Mouse (Mus musculus) kidney, postnatal 0 days (tissue): ENCODE data around the gene Scamp5. TPM values are rescaled to one million over a fixed set of nuclear protein-coding genes. Genes with fewer than 3 reads are reported as not detected.
A peak's percentile ranks its signal among the peaks of the same experiment; 100 is the strongest.

Experiments used
- ATAC-seq: fragments of 200-750 bp; cut with Nextera tagmentation; replicated peaks from 2 replicates; pipeline ENCODE4 v1.8.0; 2017; ENCODE audit warnings: low read depth, moderate number of reproducible peaks, moderate TSS enrichment, moderate library complexity; ENCODE audit not compliant: low FRiP score
- DNase-seq: peaks from one replicate; pipeline ENCODE4 v3.0.0-alpha.2; 2016; ENCODE audit warnings: low spot score
- H3K27ac ChIP-seq: fragments of 300-500 bp; sonication (generic); 2 replicates; pipeline ENCODE4 v1.5.1; 2014; ENCODE audit warnings: mild to moderate bottlenecking
- H3K27me3 ChIP-seq: fragments of 300-500 bp; sonication (generic); 2 replicates; pipeline ENCODE4 v1.6.1; 2014; ENCODE audit warnings: low read length, mixed read lengths; ENCODE audit not compliant: insufficient read depth
- H3K36me3 ChIP-seq: fragments of 300-500 bp; sonication (generic); 2 replicates; pipeline ENCODE4 v1.6.1; 2014; ENCODE audit warnings: low read length, mixed read lengths; ENCODE audit not compliant: insufficient read depth
- H3K4me1 ChIP-seq: fragments of 300-500 bp; sonication (generic); replicated peaks from 2 replicates; pipeline ENCODE4 v1.6.1; 2014; ENCODE audit warnings: antibody characterized with exemption, low read length, mixed read lengths; ENCODE audit not compliant: insufficient read depth
- H3K4me2 ChIP-seq: fragments of 300-500 bp; sonication (generic); 2 replicates; pipeline ENCODE4 v1.6.1; 2014; ENCODE audit warnings: mild to moderate bottlenecking, low read length, moderate library complexity, mixed read lengths
- H3K4me3 ChIP-seq: fragments of 300-500 bp; sonication (generic); replicated peaks from 2 replicates; pipeline ENCODE4 v1.5.1; 2014; ENCODE audit warnings: low read depth, low read length
- H3K9ac ChIP-seq: fragments of 300-500 bp; sonication (generic); 2 replicates; pipeline ENCODE4 v1.6.1; 2014; ENCODE audit warnings: low read depth, low read length
- H3K9me3 ChIP-seq: fragments of 300-500 bp; sonication (generic); replicated peaks from 2 replicates; pipeline ENCODE4 v1.6.1; 2016; ENCODE audit warnings: low read length, inconsistent platforms, mixed read lengths
- CTCF ChIP-seq: IDR thresholded peaks from 2 replicates; pipeline ENCODE4 v1.5.1; 2016; ENCODE audit warnings: antibody characterized with exemption, low read depth, mild to moderate bottlenecking, moderate library complexity
- WGBS: fragments of 180-500 bp; shearing (Covaris S2); extraction: QIAGEN DNeasy Blood & Tissue Kit; methylation state at CpG from one replicate; pipeline ENCODE4 v1.1.7; 2014; 5-methylcytosine and 5-hydroxymethylcytosine counted together
- polyA plus RNA-seq: library from polyadenylated mRNA; unstranded; fragments of >200 nt; fragmentation: Nextera tagmentation; extraction: Ambion mirVana; gene quantifications from 2 replicates; pipeline ENCODE4 v1.2.1, GENCODE M21; 2015

Scamp5 gene
- polyA plus RNA-seq, 1 experiment from 2014 or later, result 18.3 TPM

GRCm38 (mm10) chr9:57503622-57504380, 35.9 kb upstream of the Scamp5 start, which contains the start of gene Rpp25:
TSS of gene Rpp25 (plus strand) at chr9:57504026.
- Histone ChIP-seq H3K9ac (peak within 1 kb of the TSS; percentile 35; the same call in 1 of the 2 replicates), H3K4me2 (peak within 1 kb of the TSS; percentile 92), H3K36me3 (no peaks in the 10 kb centered on the region), H3K9me3 (no peaks in the 10 kb centered on the region), H3K27ac (peak within 1 kb of the TSS; percentile 37; the same call in 1 of the 2 replicates), H3K27me3 (peaks cover 33% of the 10 kb centered on the region), H3K4me3 (peak within 1 kb of the TSS; percentile 40), H3K4me1 (peaks cover 21% of the 10 kb centered on the region)
- TF ChIP-seq CTCF, result no peak
- ATAC-seq, result peak; percentile 70; the same call in 1 of the 2 replicates
- DNase-seq, result peak; percentile 60
- under 1% methylated on average over 46 of the region's 46 CpGs for WGBS

GRCm38 (mm10) chr9:57502911-57503621, 35.2 kb upstream of the Scamp5 start:
- Histone ChIP-seq H3K9ac (no peak overlapping the region), H3K4me1 (peaks cover 21% of the 10 kb centered on the region), H3K4me3 (peak overlapping the region; percentile 40), H3K36me3 (no peaks in the 10 kb centered on the region), H3K27ac (peak overlapping the region; percentile 37; the same call in 1 of the 2 replicates), H3K9me3 (no peaks in the 10 kb centered on the region), H3K4me2 (peak overlapping the region; percentile 92), H3K27me3 (peaks cover 33% of the 10 kb centered on the region)
- WGBS, result 6% methylated on average over 23 of the region's 23 CpGs
- ATAC-seq (no peak; the same call in 1 of the 2 replicates), DNase-seq (peak; percentile 66)
- no peak for TF ChIP-seq CTCF

- no peak overlapping the region for H3K9ac ChIP-seq
- no peak overlapping the region for H3K27ac ChIP-seq
- H3K9me3 ChIP-seq, result no peaks in the 10 kb centered on the region
- H3K4me2 ChIP-seq, result peak overlapping the region; percentile 92; the same call in 1 of the 2 replicates
- peak; percentile 46 for DNase-seq
- peaks cover 33% of the 10 kb centered on the region for H3K27me3 ChIP-seq
- H3K4me3 ChIP-seq, result no peak overlapping the region
- H3K36me3 ChIP-seq, result no peaks in the 10 kb centered on the region
- WGBS, result under 1% methylated on average over 20 of the region's 20 CpGs
- peaks cover 21% of the 10 kb centered on the region for H3K4me1 ChIP-seq
- TF ChIP-seq CTCF, result no peak
- no peak for ATAC-seq
These were observed 34.0 kb upstream of the Scamp5 start for GRCm38 (mm10) chr9:57501861-57502260.

DNA sequence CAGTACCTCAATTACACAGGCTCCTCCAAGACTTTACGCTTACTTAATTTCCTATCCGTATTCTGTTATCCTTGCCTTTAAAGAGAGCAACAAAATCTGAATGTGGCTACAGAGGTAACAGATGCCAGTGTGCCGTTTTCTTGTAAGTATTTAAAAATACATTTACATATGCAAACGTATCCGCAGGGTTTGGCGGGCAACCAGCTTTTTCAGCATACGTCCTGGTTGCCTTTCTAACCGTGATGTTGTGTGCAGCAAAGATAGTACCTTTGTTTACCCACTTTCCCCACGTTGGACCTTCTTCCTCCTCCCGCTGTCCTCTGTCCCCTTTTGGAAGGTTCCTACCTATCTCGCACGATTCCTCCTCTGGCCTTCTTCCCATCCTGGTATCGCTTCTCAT, 33.6 kb upstream of the Scamp5 start:
- 16% methylated on average over 13 of the region's 13 CpGs for WGBS
- Histone ChIP-seq H3K4me1 (peaks cover 21% of the 10 kb centered on the region), H3K36me3 (no peaks in the 10 kb centered on the region), H3K27ac (no peak overlapping the region), H3K27me3 (peaks cover 33% of the 10 kb centered on the region), H3K4me2 (peak overlapping the region; percentile 92; the same call in 1 of the 2 replicates), H3K9ac (no peak overlapping the region), H3K4me3 (no peak overlapping the region), H3K9me3 (no peaks in the 10 kb centered on the region)
- no peak for DNase-seq
- TF ChIP-seq CTCF, result no peak
- ATAC-seq, result no peak

- Histone ChIP-seq H3K9ac (no peak overlapping the region), H3K4me3 (no peak overlapping the region), H3K4me1 (peaks cover 12% of the 10 kb centered on the region; the same call in 1 of the 2 replicates), H3K27ac (no peak overlapping the region), H3K9me3 (no peaks in the 10 kb centered on the region), H3K27me3 (peaks cover 15% of the 10 kb centered on the region), H3K36me3 (no peaks in the 10 kb centered on the region), H3K4me2 (no peak overlapping the region)
- 70% methylated on average over 7 of the region's 7 CpGs for WGBS
- ATAC-seq (no peak), DNase-seq (no peak)
- TF ChIP-seq CTCF, result no peak
These were observed 30.7 kb upstream of the Scamp5 start for GRCm38 (mm10) chr9:57498536-57498935.

DNA sequence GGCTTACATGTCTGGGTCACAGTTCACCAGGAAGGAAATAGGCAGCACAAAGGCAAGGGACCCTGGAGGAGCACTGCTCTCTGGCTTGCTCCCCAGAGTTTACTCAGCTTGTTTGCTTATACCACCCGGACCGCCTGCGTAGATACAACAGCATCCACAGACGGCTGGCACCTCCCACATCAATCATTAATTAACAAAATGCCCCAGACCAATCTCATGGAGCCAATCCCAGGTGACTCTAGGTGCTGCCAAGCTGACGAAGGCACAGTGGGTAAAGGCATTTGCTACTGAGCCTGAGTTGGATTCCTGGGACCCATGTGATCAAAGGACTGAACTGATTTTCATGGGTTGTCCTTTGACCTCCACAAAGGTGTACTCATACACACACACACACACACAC, 29.4 kb upstream of the Scamp5 start:
- H3K27me3 ChIP-seq, result peaks cover 2% of the 10 kb centered on the region; the same call in 1 of the 2 replicates
- H3K9me3 ChIP-seq, result no peaks in the 10 kb centered on the region
- TF ChIP-seq CTCF, result no peak
- no peaks in the 10 kb centered on the region for H3K36me3 ChIP-seq
- no peaks in the 10 kb centered on the region for H3K4me1 ChIP-seq
- H3K9ac ChIP-seq, result no peak overlapping the region
- WGBS, result 49% methylated on average over 5 of the region's 5 CpGs
- H3K4me2 ChIP-seq, result no peak overlapping the region
- H3K27ac ChIP-seq, result no peak overlapping the region
- DNase-seq (no peak), ATAC-seq (no peak)
- H3K4me3 ChIP-seq, result no peak overlapping the region
